Mouse (Mus musculus): Measurements from ENCODE around the gene Abcb8.

Gene Abcb8

GRCm38 (mm10) chr5:24393392-24393997 lies at the start of gene Abcb8:
Gene Abcb8, plus strand, starts transcription at chr5:24393663.
- peak; percentile 73 for DNase-seq (ENCODE audit: low read depth, low spot score)

GRCm38 (mm10) chr5:24343977-24344436 lies 49.5 kb upstream of the Abcb8 start:
- no peak for DNase-seq (ENCODE audit: low read depth, low spot score)

DNA sequence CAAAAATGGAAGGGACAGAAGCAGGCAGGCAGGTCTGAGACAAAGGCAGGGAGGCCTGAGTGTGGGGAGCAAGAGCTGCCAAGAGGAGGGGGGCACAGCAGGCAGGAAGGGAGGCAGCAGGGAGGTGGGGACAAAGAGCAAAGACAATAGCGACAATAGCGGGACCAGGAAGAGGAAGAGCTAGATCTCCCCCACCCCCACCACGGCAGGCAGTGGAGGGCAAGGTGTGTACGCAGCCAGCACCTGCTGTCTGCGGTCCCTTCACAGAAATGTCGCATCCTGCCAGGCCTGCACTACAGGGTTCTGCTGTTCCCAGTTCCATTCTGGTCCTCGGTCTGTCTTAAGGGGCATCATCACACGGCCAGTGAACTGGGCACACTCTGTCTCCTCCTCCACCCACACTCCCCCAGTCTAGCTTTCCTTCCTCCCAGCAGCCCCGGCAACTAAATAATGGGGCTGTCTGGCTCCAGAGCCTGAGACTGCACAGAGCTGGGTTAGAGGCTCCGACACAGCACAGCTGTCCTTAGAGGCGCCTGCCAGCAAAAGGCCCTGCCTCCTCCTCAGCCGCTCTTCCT lies 48.9 kb upstream of the Abcb8 start:
- DNase-seq (ENCODE audit: low read depth, low spot score): no peak

- DNase-seq (ENCODE audit: low read depth, low spot score): no peak
Observed at GRCm38 (mm10) chr5:24346313-24346712, 47.1 kb upstream of the Abcb8 start.

GRCm38 (mm10) chr5:24347186-24347875 lies 46.1 kb upstream of the Abcb8 start:
- DNase-seq (ENCODE audit: low read depth, low spot score): no peak

GRCm38 (mm10) chr5:24348128-24348527 lies 45.3 kb upstream of the Abcb8 start:
- DNase-seq (ENCODE audit: low read depth, low spot score): no peak

- DNase-seq (ENCODE audit: low read depth, low spot score): no peak
Observed at GRCm38 (mm10) chr5:24348546-24348945, 44.9 kb upstream of the Abcb8 start.

- no peak for DNase-seq (ENCODE audit: low read depth, low spot score)
Observed at GRCm38 (mm10) chr5:24350073-24350472, 43.4 kb upstream of the Abcb8 start.

- DNase-seq (ENCODE audit: low read depth, low spot score): no peak
Observed at GRCm38 (mm10) chr5:24350531-24351250, 42.8 kb upstream of the Abcb8 start.

- DNase-seq (ENCODE audit: low read depth, low spot score): no peak
Observed at GRCm38 (mm10) chr5:24351278-24351677, 42.2 kb upstream of the Abcb8 start, which contains the start of gene Kcnh2. Gene Kcnh2, minus strand, starts transcription at chr5:24351604.

- no peak for DNase-seq (ENCODE audit: low read depth, low spot score)
Observed at GRCm38 (mm10) chr5:24351701-24352171, 41.7 kb upstream of the Abcb8 start.

DNA sequence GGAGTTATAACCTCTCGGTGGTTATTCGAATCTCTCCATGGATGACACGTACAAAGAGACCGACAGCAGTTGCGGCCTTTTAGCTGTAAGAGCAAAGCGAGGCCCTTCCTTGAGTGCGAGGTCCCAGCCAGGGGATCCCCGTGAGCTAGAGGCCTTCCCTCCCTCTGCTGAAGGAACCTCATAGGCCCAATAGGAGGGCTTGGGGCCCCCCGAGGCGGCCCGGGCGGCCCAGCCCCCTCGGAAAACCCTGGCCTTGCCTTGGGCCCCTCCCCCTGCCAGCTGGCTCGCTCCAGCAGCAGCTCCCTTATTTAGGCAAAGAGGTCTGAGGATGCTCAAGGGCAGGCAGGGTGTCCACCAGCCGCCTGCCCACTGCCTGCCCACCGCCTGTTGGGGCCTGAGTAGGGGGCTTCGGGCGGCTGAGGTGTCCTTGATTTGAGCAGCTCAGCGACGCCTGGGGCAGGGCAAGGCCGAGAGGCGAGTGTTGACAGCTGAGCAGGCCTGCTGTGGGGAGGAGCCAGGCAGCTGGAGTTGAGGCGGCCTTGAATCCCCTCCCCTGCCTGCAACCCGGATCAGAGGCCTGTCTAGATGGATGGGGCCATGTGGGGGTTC lies 41.1 kb upstream of the Abcb8 start:
- DNase-seq (ENCODE audit: low read depth, low spot score): no peak

DNA sequence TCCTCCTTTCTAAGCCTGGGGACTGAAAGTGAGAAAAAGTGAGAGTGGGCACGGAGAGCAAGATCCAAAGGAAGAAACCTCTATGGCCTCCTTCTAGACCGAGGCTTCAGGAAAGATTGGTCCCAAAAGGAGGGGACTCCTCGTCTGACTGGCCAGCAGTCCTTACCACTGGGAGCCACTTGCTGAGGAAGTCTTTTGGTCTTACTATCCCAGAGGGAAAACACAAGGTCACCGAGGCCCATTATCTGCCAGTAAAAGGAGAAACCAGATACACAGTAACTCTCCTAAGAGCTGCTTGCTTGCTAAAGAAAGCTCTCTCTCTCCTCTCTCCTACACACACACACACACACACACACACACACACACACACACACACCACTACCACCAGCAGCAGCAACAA lies 40.1 kb upstream of the Abcb8 start:
- no peak for DNase-seq (ENCODE audit: low read depth, low spot score)

DNA sequence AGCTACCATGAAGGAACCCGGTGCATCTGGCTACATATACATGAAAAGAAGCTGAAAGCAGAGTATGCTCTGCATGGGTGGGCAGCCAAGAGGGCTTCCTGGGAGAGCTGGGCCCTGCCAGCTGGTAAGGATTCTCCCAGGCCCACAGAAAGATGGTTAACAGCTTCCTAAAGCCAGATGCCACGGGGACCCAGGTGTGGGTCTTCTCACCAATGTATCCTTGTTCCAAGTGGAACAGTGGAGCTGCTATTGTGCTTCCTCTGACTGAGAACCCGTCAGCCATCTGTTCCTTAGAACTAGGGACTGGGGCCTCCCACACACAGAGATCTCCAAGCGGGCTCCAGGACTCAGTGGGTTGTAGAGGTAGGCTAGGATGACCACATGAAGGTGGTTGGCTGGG lies 36.7 kb upstream of the Abcb8 start:
- no peak for DNase-seq (ENCODE audit: low read depth, low spot score)

DNA sequence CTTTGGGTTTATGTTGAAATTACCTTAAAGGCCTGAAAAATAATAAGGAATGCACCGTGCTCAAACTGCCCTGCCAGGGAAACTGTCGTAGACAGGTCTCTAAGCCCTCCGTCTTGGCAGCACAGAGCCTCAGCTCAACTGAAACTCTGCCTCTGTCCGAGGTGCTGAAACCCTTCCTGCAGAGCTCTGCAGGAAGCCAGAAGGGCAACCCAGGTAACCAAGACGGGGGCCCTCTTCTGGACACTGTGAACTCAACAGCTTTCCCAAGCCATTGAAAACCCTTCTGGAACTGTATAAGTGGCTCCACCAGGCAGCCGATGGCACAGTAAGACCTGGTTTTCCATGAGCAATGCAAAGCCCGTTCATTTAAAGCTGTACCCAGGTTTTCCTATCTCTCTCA lies 36.0 kb upstream of the Abcb8 start:
- DNase-seq (ENCODE audit: low read depth, low spot score): no peak

DNA sequence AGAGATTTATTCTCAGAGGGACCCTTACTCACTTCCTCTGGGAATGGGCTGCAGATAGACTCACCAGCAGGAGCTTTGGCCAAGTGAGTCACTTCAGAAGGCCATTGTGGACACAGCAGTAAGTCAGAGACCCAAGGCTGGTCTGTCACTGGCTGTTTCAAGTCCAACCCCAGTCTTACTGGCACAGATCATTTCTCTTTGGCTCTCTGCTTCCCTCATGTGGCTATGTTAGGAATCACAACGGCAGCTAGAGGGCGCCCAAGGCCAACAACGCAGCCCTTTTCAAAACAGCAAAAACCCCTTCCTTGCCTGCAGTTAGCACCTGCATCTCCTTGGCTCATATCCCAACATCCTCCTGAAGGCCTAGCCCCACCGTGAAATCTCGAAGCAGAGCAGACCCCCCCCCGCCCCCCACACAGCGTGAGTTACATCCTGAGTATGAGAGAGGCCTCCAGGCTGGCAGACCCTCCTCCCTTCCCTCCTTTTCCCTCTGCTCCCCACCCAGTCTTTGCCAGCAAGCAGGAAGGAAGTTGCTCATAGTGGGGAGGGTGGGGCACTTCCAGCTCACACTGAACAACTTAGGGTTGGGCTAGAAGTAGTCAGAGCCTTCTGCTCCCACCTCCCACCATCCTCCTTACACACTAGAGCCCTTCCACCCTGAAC lies 32.5 kb upstream of the Abcb8 start:
- DNase-seq (ENCODE audit: low read depth, low spot score): peak; percentile 71

DNA sequence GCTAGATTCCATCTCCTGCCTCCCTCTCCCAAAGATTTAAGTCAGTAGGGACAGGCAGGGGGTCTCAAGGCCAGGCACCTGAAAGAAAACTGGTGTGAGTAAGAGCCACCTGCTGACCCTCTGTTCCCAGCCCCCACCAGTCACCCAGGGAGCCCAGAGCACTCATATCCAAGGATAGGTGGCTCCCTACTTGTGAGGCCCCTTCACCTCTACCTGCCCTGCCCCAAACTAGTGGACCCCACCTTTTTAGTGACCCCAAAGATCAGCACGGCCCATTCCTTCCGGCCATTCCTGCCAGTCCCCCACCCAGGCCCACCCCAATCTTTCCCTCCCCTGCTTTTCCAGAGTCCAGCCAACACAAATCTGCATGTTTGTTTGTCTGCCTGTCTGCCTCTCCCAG lies 30.0 kb upstream of the Abcb8 start:
- no peak for DNase-seq (ENCODE audit: low read depth, low spot score)

GRCm38 (mm10) chr5:24364061-24364460 lies 29.4 kb upstream of the Abcb8 start:
- no peak for DNase-seq (ENCODE audit: low read depth, low spot score)

GRCm38 (mm10) chr5:24364508-24364907 lies 29.0 kb upstream of the Abcb8 start, which contains the start of gene Nos3:
Gene Nos3, plus strand, starts transcription at chr5:24364810.
- no peak for DNase-seq (ENCODE audit: low read depth, low spot score)

- no peak for DNase-seq (ENCODE audit: low read depth, low spot score)
Observed at GRCm38 (mm10) chr5:24364963-24365362, 28.5 kb upstream of the Abcb8 start.

DNA sequence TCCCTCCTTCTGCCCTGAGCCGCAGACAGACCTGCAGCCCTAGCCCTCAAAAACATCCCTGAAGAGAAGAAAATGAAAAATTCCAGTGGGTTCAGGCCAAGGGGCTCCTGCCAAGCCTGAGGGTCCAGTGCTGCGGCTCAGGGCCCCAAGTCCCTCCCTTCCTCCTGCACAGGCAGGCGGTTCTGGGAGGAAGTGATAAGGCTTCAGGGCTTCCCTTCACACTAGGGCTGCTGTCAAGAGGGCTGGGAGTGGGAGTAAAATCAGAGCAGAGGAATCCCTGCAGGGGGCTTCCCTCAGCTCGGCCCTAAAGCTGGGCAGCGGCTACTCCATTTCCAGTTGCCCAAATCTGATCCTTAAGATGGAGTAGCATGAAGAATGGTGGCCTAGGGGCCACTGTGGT lies 27.9 kb upstream of the Abcb8 start:
- no peak for DNase-seq (ENCODE audit: low read depth, low spot score)
